Mouse (Mus musculus): ENCODE results near the gene Pkd2.

DNA sequence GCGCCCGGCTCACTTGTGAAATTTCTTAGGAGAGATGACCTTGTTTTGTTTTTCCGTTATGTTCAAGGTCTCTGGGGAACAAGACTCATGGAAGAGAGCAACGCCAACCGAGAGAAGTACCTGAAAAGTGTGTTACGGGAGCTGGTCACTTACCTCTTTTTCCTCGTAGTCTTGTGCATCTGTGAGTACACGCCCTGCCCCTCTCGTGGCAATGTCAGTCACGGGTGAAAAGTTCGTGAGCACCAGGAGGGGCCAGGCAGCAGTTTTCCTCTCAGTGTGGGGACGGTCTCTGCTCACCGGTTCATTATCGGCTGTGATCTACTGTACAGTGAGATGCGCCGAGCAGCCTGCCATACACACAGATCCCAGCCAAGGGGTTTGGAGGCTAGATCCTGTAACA, 7.6 kb downstream of the Pkd2 start:
- TF ChIP-seq ZKSCAN1 (IDR thresholded peaks at IDR 0.05; ENCODE audit: low read depth, low read length): no peak
- no peak for TF ChIP-seq CHD2 (IDR thresholded peaks at IDR 0.05; ENCODE audit: low read length)
- TF ChIP-seq TCF12 (IDR thresholded peaks at IDR 0.05; ENCODE audit: low read depth, low read length): no peak
- TF ChIP-seq POLR2A (IDR thresholded peaks at IDR 0.05; ENCODE audit: control insufficient read depth in 1 of 2, insufficient read depth in 1 of 2, low read depth in 1 of 2, low read length in 2 of 2, poor library complexity in 1 of 2): no peak
- TF ChIP-seq POLR2AphosphoS5 (IDR thresholded peaks at IDR 0.05; ENCODE audit: borderline replicate concordance, low read depth, low read length): no peak
- TF ChIP-seq EP300 (IDR thresholded peaks at IDR 0.05; ENCODE audit: low read depth in 1 of 2, low read length in 2 of 2): no peak
- TF ChIP-seq BHLHE40 (IDR thresholded peaks at IDR 0.05; ENCODE audit: borderline replicate concordance, low read depth, low read length): no peak
- no peak for TF ChIP-seq POLR2AphosphoS2 (IDR thresholded peaks at IDR 0.05; ENCODE audit: low read length)
- TF ChIP-seq ELF1 (IDR thresholded peaks at IDR 0.05; ENCODE audit: low read depth, low read length): no peak
- TF ChIP-seq MAZ (IDR thresholded peaks at IDR 0.05; ENCODE audit: low read depth, low read length): no peak
- no peak for TF ChIP-seq MYB (IDR thresholded peaks at IDR 0.05; ENCODE audit: low read depth, low read length)
- TF ChIP-seq MAX (IDR thresholded peaks at IDR 0.05; ENCODE audit: low read length): no peak
- TF ChIP-seq USF1 (IDR thresholded peaks at IDR 0.05; ENCODE audit: low read depth, low read length): no peak
- no peak for TF ChIP-seq GATA1 (IDR thresholded peaks at IDR 0.05; ENCODE audit: low read depth, low read length)
